Mouse (Mus musculus) fat pad, adult 2 months (tissue): Measurements from ENCODE around the gene Rsg1.
A peak's percentile ranks its signal among the peaks of the same experiment; 100 is the strongest.

Experiments
- DNase-seq: peaks from one replicate; pipeline ENCODE4 v3.0.0-alpha.2; 2011; ENCODE audit warnings: low read depth, low spot score; ENCODE audit errors: extremely low read depth

The Rsg1 gene

DNA sequence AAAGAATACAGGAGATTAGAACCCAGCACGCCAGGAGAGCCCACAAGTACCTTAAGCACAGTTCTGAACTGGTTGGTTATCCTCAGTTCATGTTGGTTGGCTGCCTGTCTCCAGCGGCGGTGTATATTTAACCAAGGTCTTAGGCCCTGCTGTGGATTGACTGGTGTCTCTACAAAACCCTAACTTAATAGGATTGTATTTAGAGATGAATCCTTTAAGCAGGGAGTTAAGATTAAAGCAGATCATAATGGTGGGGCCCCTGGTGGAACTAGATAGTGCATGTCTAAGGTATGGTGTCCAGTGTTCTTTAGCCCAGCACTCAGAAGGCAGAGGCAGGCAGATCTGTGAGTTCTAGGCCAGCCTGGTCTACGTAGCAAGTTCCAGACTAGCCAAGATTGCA lies 2.1 kb upstream of the Rsg1 start:
- no peak for DNase-seq

DNA sequence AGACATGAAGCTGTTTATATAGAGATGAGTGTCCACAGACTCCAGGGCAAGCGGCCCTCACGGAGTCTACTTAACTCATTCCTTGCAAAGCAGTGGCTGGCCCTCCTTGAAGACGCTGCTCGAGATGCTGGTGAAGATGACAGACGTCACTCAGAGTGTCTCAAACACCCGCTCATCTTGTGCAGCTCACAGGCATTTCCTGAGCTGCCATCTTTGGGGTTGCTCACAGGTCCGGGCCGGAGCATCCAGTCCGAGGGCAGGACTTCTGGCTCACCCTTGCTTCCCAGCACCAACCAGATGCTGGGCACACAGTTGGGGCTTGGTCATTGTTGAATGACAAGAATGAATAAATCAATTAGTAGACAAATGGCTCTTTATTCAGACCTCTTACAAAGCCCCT lies 864 bp upstream of the Rsg1 start:
- DNase-seq, result no peak

GRCm38 (mm10) chr4:141213342-141213741 lies 414 bp upstream of the Rsg1 start:
- DNase-seq, result no peak

- no peak for DNase-seq
Measured at GRCm38 (mm10) chr4:141214337-141214851, 638 bp downstream of the Rsg1 start.

DNA sequence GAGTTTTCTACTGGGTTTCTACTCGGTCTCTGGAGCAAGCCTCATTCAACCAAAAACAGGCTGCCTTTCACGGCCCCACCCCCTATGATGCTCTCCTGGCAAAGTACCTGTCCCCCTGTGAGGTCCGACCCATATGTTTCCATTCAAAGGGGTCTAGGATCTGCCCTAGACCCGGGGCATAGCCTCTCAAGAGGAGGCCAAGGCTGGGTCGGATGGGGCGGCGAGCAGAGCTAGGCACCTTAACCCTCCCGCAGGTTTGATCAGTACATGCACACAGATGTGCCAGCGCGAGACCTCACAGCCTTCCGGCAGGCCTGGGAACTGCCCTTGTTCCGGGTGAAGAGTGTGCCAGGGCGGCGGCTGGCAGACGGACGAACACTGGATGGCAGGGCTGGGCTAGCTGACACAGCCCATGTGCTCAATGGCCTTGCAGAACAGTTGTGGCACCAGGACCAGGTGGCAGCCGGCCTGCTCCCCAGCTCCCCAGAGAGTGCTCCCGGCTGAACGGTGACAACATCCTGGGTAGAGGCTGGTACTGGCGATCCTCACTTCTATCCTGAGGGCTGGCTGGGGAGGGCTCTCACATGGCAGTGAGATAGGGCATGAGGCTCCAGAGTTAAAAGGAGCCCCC lies 5.9 kb downstream of the Rsg1 start:
- no peak for DNase-seq

- DNase-seq, result no peak
Measured at GRCm38 (mm10) chr4:141221848-141222247, 8.1 kb downstream of the Rsg1 start.

DNA sequence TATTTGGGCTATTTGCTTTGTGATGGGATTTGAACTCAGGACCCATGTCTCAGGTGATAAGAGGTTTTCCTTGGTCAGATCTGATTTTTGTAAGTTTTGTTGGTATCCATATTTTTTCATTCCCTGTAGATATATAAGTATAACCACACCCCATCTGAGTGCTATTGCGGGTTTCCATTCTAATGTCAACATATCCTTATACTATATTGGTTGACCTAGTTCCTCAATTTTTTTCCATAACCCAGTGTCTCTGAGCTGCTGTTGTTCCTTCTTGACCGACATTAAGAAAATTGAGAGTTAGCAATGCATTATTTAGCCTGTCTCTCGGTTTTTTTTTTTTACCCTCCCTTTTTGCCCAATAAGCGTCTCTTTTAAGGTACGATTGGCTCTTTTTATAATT lies 9.0 kb downstream of the Rsg1 start:
- DNase-seq, result no peak

DNA sequence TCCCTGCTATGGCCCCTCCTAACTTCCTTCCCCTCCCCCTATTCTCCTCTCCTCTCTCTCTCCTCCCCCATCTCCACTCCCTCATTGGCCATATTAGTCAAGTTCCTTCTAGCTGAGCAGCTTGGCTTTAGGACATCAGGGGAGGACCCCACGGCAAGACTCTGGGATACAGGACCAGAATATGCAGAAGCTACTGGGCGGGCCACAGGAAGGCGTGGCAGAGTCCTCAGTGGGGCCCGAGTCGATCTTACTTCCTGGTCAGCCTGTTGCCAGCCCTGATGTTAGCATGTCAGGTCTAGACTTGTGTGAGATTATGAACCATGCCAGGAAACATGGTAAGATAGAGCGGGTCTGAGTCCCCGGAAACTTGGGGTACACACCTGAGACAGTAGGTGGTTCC lies 14.9 kb downstream of the Rsg1 start:
- no peak for DNase-seq

DNA sequence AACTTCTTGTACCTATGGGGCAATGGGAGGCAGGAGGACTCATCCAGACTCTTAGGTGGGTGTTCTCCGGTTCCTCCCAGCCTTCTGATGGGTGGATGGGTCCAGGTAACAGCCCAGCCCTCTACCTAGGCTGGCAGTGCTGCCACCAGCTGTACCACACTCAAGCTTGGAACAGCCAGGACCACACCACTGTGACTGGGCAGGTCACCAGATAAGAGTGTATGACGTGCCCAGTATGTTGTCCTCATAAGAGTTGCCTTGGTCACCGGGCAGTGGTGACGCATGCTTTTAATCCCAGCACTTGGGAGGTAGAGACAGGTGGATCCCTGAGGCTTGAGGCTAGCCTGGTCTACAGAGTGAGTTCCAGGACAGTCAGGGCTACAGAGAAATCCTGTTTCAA lies 19.4 kb downstream of the Rsg1 start:
- DNase-seq, result no peak

DNA sequence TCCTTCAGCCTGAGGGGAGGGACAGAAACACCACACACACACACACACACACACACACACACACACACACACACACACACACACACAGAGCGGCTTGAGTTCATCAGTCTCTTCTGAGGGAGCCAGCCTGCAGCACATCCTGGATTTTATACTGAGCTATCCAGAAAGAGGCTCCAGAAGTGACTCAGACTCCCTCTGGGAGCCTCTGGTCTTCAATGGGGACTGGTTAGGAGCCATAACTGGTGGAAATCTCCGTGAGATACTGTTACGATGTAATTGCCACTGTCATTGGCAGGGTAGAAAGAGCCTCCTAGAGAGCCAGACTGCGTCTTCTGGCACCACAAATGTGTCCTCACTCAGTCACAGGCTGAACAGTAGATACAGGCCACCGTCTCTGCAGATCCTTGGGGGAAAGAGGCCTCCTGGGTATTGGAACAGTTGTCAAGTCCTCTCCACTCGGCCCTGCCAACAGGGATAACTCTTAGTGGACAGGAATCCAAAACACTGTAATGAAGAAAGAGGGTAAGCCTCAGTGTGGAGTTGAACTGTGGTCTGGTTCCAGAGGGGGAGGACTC lies 21.9 kb downstream of the Rsg1 start:
- DNase-seq, result no peak

DNA sequence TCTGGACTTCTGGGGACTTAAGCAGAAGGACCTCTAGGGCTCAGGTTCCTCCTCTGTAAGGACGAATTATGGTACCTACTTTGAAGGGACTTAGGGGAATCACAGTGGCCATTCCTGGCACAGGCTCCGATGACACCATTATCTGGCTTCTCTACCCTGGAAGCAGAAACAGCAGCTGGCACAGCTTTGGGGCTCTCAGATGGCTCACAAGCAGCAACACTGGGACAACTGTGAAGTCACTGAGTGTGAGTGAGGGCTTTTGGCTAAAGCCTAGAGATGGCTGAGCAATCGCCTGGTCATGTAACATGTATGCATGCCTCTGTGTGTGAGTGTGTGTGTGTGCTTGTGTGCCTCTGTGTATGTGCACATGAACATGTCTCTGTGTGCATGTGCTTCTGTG lies 23.1 kb downstream of the Rsg1 start:
- DNase-seq, result no peak

DNA sequence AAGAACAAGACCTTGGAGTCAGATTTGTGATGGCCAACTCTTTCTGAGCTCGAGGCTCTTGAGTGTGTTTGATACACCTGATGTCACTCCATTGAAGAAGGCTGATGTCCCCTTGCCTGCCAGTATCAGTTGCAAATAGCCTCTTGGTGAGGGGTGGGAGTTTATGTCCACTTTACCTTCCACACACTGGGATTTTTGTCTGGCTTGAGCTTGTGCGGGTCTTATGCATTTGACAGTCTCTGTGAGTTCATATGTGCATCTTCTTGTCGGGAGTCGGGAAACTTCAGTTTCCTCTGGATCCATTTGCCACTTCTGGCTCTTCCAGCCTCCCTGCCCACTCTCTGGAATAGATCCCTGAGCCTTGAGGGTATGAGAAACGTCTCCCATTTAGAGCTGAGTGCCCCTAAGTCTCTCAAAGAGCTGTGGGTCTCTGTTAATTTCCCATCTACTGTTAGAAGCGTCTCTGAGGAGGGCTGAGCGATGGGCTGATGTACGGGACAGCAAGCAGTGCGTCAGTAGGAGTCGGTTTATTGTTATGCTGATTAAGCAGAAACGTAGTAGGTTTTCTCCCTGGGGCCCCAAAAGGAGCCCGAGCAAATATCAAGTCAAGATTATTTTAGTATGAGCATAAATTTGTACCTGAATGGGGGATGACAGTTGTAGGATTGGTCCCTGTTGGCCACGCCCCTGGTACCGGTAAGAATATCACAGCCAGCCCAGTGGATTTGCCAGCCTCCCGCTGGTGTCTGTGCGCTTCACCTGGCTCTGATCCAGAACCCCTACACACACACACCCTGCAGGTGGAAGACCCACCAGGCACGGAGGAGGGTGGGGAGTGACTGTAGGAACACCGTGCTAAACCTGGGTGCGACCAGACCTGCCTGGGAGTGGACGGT lies 25.0 kb downstream of the Rsg1 start:
- no peak for DNase-seq

DNA sequence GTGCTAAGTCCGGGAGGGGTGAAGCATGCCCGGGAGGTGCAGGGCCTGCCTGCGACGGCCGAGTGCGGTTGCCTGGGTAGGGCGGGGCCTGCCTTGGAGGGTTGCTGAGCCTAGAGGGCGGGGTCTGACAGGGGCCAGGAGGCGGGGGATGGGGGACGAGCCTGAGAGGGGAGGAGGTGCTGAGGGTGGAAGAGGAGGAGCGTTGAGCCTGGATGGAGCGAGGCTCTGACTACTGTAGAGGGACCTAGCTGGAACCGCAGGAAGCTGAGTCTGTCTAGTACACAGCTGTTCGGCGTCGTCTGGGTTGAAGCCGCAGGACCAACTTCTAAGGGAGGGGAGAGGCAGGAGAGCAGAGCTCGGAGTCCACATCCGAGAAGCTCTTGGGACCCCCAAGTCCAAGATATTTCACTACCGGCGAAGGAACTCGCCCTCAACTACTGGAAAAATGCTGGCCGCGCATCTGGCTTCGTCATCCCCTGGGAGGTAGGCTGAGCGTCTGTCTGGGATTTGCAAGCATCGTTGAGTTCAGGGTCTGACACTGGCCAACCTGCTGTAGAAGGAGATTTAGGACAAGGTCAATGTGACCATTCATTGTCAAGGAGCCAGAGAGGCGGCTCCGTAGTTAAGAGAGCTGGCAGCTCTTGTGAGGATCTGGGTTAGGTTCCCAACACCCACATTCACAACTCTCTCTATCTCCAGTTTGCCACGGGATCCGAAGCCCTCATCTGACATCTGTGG lies 25.8 kb downstream of the Rsg1 start, which contains the start of gene Arhgef19:
Arhgef19 (plus strand) TSS at position 112 of the 738 bp plus-strand sequence.
- DNase-seq, result peak; percentile 50

GRCm38 (mm10) chr4:141240617-141241016 lies 26.9 kb downstream of the Rsg1 start:
- DNase-seq, result peak; percentile 74

DNA sequence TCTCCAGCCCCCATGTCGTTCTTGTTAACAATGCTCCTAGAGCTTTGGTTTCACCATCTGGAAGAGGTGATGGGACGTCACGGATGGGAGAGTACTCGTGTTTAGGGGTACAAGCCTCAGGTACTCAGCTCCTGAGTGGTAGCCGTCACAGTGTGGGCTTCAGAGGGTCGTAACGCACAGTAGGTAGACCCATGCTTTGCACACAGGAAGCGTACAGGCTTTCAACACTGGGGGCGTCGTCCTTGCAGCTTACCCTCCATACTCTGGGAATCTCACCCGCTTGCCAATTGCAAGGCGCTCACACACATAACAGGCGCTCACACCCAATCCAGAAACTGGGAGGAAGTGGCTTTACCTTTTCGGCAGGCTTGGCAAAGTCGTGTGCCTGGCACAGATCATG lies 28.1 kb downstream of the Rsg1 start:
- DNase-seq, result no peak

GRCm38 (mm10) chr4:141242651-141243241 lies 29.0 kb downstream of the Rsg1 start:
- peak; percentile 55 for DNase-seq

GRCm38 (mm10) chr4:141243636-141244035 lies 29.9 kb downstream of the Rsg1 start:
- no peak for DNase-seq

- DNase-seq, result no peak
Measured at GRCm38 (mm10) chr4:141244401-141244800, 30.6 kb downstream of the Rsg1 start.

DNA sequence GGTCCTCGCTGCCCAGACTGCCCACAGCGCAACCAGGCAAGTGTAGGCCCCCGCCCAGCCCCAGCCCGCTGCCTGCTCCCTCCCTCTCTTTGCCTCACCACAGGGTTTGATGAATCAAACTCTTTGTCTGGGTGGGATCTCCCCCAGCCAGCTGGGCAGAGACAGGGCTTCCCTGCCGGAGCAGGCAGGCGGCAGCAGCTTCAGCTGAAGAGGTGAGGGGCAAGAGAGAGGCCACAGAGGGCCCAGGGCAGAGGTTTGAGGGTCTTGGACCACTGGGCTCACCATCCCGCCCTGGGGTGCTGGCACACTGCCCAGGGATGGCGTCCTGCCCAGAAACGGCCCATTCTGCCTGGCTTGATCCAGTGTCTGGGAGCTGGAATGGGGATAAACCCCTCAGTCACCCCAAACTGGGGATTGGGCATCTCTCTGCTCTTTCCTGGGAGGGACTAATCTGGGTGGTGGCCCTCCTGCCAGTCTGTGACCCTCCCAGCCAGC lies 31.2 kb downstream of the Rsg1 start:
- no peak for DNase-seq
